Mouse (Mus musculus): Measurements from ENCODE around the gene Asrgl1.
"Not testable (repeated sequence)": the region's sequence is repeated elsewhere in the genome, so short reads cannot be mapped to it uniquely, and the experiment has no call there.

Asrgl1 gene

GRCm38 (mm10) chr19:9103986-9104385, 31.4 kb downstream of the Asrgl1 start:
- no peak for DNase-seq (ENCODE audit: low spot score)

- no peak for DNase-seq (ENCODE audit: low spot score)
These were observed 34.4 kb downstream of the Asrgl1 start for GRCm38 (mm10) chr19:9101062-9101457.

DNA sequence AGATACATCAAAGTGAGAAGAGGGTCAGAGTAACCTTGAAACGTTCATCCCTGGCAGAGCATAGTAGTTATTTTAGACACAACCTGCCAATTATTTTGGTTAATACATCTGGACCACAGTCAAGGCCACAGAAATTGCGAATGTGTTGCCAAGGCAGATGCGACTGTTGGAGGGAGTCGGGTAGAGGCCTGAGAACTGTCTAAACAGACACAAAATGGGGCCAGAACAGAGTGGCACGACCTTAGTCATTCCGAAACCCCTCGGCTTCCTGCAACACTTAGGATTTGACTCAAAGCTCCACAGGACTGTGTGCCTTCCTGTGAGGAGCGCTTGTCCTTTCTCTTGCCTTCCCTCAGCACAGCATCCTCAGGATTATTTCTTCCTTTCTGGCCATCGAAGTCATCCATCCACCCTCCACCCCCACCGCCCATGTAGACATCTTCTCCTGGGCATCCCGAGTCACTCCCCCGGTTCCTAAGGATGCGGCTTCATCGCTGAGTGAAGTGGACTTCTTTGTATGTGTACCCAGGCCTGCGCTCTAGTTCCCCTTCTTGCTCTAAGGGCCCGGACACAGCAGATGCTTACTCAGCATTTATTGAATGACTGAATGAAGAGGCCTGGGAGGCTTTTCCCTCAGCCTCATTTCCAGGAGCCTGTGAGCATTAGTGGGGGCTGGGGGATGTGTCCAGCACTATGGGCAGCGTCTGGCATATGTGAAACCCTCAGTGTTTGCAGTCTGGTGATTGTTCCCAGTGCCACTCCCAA, 35.0 kb downstream of the Asrgl1 start:
- no peak for DNase-seq (ENCODE audit: low spot score)

GRCm38 (mm10) chr19:9099751-9100150, 35.7 kb downstream of the Asrgl1 start:
- DNase-seq (ENCODE audit: low spot score): no peak

- no peak for DNase-seq (ENCODE audit: low spot score)
These were observed 38.0 kb downstream of the Asrgl1 start for GRCm38 (mm10) chr19:9097441-9097840.

DNA sequence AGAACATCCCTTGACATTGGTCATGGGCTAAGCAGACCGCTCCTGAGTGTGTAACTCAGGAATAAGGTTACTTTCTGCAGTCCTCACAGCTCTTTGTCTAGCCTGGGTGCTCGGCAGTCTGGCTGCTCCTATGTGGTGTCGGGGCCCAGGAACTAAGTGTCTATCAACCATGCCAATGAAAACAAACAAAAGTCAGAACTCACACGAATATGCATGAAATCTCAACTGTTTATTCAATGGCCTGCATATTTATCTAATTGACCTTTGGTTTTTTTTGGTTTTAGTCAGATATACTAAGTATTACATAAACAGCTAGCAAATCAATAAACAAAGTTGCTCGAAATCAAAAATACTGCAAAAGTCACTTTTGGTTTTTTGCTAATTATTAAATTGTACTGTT, 40.3 kb downstream of the Asrgl1 start:
- DNase-seq (ENCODE audit: low spot score): no peak

DNA sequence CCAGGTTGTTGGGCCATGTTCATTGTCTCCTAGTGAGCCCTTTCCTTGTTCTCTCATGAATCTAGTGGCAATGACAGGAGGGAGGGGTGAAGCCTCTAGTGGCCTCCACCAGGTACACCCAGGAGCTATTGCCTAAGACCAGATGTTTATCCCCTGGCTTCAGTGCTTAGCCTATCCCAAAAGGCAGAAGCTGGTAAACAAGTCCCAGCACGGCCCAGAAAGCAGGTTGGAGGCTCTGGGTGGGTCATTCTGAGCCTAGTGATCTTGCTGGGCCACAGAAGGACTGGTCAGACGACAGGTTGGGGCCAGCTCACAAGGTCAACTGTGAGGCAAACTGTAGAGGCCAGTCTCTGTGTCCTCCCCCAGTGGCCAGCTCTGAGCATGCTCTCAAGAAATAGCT, 44.7 kb downstream of the Asrgl1 start:
- no peak for DNase-seq (ENCODE audit: low spot score)

DNA sequence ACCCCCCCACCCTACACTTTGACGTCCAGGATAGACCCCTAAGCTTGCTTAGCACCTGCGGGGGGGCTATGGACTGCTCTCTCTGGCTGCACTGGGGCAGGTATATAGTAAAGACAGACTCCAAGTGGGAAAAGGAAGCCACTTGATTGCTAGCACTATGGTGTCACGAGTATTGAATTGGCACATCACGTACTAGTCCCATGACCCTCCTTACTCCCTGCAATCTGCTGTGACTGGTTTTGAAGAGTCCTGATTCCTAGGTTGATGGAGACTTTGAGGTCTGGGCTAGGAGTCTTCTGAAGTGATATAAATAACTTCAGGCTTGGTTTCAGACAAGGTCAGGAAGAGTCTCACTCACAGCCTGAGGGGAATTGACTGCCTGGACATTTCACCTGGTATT, 45.2 kb downstream of the Asrgl1 start:
- DNase-seq (ENCODE audit: low spot score): no peak

DNA sequence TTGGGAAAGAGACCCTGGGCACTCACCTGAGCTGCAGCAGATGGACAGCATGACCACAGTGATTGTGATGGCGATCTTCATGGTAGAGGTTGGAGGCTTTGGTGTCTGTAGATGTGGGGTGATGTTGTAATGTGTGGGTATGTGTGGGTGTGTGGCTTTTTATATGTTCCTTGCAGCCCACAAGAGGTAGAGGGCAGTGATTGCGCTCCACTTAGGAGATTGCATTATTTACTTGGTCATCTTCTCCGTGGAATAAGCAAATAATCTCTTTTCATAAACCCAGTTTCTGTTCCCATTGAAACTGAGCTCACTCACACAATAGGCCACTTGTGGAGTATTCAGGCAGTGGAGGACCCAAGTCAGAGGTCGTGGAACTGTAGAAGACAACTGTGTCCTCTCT, 47.6 kb downstream of the Asrgl1 start, which contains the start of gene Scgb1a1:
Scgb1a1 (minus strand) TSS at position 138 of the 400 bp plus-strand sequence.
- DNase-seq (ENCODE audit: low spot score): no peak

GRCm38 (mm10) chr19:9083892-9084291, 51.5 kb downstream of the Asrgl1 start:
- DNase-seq (ENCODE audit: low spot score): not testable (repeated sequence)

DNA sequence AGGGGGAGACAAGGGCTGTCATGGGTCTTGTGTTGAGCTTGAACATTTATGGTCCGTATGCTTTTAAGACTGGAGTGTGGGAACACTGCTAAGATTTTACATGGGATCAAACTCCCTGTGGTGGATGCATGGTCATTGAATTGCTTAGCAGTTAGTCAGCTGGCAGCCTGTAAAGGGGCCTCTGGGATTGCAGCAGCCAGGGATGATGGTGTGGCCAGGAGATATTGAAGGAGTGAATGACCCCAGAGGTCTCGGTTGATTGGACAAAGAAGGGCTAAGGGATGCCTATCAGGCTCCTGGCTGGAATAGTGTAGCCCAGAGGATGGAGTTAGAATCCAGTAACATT, 52.5 kb downstream of the Asrgl1 start:
- DNase-seq (ENCODE audit: low spot score): no peak

DNA sequence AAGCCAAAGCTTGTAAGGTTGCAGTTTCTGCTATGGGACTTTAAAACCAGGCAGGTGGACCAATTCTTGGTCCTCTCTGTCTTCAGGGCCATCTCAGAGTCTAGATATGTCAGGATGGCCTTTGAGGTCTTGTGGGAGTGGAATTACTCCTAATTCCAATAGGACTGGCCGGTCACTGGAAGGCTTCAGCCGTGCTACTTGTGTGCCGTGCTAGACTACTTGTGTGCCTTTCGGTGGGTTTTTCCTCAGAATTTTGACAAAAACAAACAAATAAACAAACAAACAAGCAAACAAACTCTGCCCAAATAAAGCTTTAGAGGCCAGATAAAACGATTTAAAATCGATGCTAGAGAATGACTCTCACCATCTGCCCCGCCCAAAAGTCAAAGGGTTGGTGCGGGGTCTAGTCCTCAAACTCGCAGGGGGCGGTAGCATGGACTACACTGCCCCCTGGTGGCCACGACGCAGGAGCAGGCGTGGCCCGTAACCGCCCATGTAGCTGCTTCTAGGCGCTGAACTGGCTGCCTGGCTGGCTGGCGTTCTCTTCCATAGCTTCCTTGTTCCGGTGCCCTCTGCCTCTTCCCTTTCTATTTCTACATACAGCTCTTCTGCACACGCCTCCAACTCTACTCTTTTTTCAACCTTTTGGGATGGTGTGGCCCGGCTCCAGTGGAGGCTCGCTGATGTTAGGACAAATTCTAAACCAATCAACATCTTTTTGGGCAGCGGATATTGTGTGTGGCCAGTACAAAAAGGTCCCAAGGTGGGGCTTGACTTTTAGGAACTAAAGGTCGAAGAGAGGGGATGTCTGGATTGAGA, 53.0 kb downstream of the Asrgl1 start:
- peak; percentile 92 for DNase-seq (ENCODE audit: low spot score)

DNA sequence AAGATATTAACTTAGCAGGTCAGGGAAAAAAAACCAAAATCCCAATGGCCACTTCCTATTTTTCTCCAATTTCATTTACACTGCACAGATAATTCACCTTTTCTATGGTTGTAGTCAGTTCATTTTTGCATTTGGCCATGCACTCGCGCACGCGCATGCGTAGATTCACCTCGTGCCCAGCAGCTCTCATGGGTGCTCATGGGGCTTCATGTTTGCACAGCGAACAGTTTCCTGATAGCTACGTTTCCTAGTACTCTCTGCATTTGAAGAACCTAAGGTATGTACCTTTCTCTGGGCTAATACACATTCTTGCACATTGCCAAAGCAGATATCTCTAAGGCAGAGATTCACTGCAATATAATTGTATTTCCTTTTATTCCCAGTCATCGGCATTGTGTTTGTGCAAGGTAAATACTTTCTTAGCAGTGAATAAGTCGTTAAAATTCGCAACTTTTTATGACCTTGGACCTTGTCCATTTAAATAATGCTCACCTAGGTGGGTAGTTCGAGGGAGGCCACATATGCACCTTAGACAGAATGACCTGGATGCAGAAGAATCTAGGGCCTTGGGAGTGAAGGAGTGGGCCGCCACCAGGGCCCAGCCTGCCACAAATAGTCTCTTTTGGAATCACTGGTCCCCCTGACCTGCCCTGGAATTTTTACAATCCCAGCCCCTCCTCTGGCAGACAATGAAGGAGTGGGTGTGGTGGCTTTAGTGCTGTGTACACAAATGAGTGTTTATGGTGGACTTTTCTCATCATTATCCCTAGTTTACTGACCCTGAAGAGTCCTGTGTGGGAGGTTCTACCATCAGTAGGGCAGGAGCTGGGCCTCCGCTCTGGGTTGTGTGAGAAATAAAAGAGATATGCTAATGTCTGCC, 53.9 kb downstream of the Asrgl1 start:
- no peak for DNase-seq (ENCODE audit: low spot score)

GRCm38 (mm10) chr19:9079916-9080315, 55.5 kb downstream of the Asrgl1 start:
- DNase-seq (ENCODE audit: low spot score): no peak

GRCm38 (mm10) chr19:9076982-9077660, 58.3 kb downstream of the Asrgl1 start:
- no peak for DNase-seq (ENCODE audit: low spot score)

- DNase-seq (ENCODE audit: low spot score): no peak
These were observed 59.4 kb downstream of the Asrgl1 start for GRCm38 (mm10) chr19:9076035-9076434.

DNA sequence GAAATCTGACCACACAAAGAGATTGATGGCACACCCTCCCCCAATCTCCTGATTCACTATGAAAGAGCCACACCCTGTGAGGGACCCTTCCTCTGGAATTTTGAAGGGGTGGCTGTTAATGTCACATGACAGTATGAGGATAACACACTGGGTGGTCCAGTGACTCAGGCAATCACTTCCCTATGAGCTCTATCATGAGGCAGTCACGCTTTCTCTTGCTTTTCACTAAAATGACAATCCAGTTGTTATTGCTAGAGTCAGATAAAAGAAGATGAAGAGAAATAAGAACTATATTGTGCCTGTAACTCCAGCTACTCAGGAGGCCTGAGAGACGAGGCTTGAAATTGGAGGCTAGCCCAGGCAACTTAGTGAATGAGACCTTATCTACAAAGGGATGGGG, 59.9 kb downstream of the Asrgl1 start:
- DNase-seq (ENCODE audit: low spot score): no peak

DNA sequence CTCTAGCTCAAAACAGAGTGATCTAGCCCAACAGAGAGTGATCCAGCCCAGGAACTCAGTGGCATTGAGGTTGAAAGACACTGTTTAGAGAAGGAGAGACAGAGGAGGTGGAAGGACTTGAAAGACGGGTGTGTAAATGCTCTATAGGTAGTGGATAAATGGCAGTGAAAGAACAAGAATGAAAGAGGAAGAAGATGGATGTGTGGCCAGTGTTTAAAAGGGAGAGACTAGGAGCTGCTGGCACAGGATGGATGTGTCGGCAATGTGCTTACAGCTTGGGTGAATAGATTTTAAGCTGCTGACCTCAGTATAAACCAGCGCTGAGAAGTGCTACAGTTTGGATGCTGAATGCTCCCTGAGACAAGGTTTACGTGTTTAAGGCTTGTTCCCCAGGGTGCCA, 61.0 kb downstream of the Asrgl1 start:
- no peak for DNase-seq (ENCODE audit: low spot score)

DNA sequence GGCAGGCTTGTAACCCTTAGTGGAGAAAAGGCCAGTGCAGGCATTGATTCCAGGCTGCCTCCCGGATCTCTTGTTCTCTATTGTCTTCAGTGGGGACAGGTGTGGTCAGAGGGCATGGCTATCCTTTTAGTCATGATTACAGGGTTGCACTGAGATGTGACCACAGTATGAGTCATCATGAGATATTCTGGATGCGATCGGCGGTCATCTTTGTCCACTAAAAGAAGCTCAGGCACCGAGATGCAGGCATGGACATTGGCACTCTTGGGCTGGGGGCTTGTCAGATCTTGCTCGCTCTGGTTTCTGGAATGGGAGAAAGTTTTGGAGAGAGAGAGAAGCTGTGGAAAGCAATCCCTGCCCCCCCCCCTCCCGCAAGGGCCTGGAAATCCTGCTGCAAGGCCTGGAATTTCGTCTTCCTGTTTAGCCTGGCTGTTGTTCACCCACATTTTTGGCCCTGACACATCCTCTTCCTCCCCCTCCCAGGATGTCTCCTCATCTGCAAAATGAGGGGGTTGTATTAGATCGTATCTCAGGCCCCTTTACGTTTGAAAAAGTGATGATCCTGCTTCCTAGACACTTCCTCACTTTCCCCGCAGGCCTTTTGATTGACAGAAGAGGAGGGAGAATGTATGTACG, 61.5 kb downstream of the Asrgl1 start:
- DNase-seq (ENCODE audit: low spot score): no peak

DNA sequence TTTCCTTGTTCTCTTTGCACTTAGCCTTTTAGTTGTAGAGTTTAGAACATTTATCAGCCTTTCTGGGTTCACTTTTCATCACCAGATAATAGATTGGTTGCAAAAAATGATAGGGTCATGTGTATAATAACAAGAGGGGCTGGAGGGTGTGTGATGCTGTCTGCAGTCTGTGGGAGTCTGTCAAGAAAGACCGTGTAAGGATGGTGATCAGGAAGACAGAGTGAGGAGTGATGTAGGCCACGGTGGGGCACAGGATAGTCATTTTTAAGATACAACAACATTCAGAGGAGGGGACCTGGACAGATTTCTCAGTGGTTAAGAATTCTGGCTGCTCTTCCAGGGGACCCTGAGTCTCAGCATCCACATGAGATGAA, 63.3 kb downstream of the Asrgl1 start:
- no peak for DNase-seq (ENCODE audit: low spot score)

DNA sequence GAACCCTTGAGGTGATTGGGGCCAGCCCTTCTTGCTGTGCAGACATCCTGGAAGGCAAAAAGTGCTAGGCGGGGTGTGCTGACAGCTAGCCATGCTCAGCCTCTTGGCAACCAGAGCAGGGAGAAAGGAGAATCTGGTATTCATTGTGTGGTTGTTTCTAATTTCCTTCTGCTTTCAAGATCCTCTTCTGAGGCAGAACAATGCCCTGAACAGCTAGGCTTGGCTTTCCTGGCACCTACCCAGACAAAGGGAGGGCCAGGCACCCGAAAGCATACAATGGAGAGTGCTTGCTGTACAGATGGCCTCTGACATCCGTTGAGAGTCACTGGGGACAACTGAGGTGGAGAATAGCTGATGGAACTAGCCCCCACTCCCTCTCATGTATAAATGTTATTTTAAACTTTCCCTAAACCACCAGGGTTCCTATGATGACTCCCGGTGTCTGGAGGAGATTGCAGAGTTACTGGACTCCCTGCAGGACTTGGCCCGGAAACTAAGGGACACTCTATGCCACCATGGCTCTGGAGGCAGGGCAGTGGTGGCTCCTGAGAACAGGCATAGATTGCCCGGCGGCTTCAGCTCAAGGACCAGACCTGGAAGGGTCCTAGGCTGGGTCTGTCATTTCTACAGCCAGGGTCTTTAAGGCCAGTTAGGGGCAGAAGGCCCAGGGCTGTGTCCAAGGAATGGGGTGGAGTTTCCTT, 63.8 kb downstream of the Asrgl1 start:
- DNase-seq (ENCODE audit: low spot score): no peak

Measured in embryo, embryonic 10.5 days (tissue).